Mouse (Mus musculus) heart, embryonic 10.5 days (tissue): ENCODE measurements around the gene Dync1i2. TPM values are rescaled to one million over a fixed set of nuclear protein-coding genes. Genes with fewer than 3 reads are reported as not detected.

Experiments used
- DNase-seq: peaks from one replicate; pipeline ENCODE4 v3.0.0-alpha.2; 2017; ENCODE audit warnings: low spot score
- H3K27ac ChIP-seq: fragments of 300-500 bp; sonication (generic); 2 replicates; pipeline ENCODE4 v1.5.1; 2016; ENCODE audit warnings: mild to moderate bottlenecking
- H3K27me3 ChIP-seq: fragments of 300-500 bp; sonication (generic); 2 replicates; pipeline ENCODE4 v1.6.1; 2016; ENCODE audit warnings: mild to moderate bottlenecking; ENCODE audit not compliant: poor library complexity, insufficient read depth, severe bottlenecking
- H3K36me3 ChIP-seq: fragments of 300-500 bp; sonication (generic); 2 replicates; pipeline ENCODE4 v1.6.1; 2016; ENCODE audit warnings: mild to moderate bottlenecking, moderate library complexity
- H3K4me1 ChIP-seq: fragments of 300-500 bp; sonication (generic); 2 replicates; pipeline ENCODE4 v1.6.1; 2016; ENCODE audit warnings: mild to moderate bottlenecking
- H3K4me3 ChIP-seq: fragments of 300-500 bp; sonication (generic); 2 replicates; pipeline ENCODE4 v1.5.1; 2016; ENCODE audit warnings: mild to moderate bottlenecking, moderate library complexity
- H3K9me3 ChIP-seq: fragments of 300-500 bp; sonication (generic); 2 replicates; pipeline ENCODE4 v1.6.1; 2016; ENCODE audit warnings: mild to moderate bottlenecking, moderate library complexity
- WGBS: fragments of 180-500 bp; shearing (Covaris S2); methylation state at CpG from one replicate; pipeline ENCODE4 v1.1.7; 2016; 5-methylcytosine and 5-hydroxymethylcytosine counted together
- polyA plus RNA-seq: library from polyadenylated mRNA; unstranded; fragments of >200 nt; fragmentation: Nextera tagmentation; extraction: Ambion mirVana; gene quantifications from 2 replicates; pipeline ENCODE4 v1.2.1, GENCODE M21; 2016

Dync1i2 gene
- polyA plus RNA-seq, 1 experiment from 2014 or later = 70.4 TPM

- H3K27ac ChIP-seq = no peak overlapping the region
- H3K4me1 ChIP-seq = peaks cover 10% of the 10 kb centered on the region; the same call in 1 of the 2 replicates
- no peaks in the 10 kb centered on the region for H3K9me3 ChIP-seq
- no peaks in the 10 kb centered on the region for H3K27me3 ChIP-seq
- H3K36me3 ChIP-seq = peaks cover 38% of the 10 kb centered on the region
- no peak overlapping the region for H3K4me3 ChIP-seq
- 79% methylated on average over 3 of the region's 3 CpGs for WGBS
- no peak for DNase-seq
Measured at GRCm38 (mm10) chr2:71293983-71294382, 82.5 kb downstream of the Dync1i2 start.

- no peaks in the 10 kb centered on the region for H3K27me3 ChIP-seq
- H3K9me3 ChIP-seq = no peaks in the 10 kb centered on the region
- no peak overlapping the region for H3K4me3 ChIP-seq
- no peak for DNase-seq
- 44% methylated on average over 7 of the region's 7 CpGs for WGBS
- peaks cover 10% of the 10 kb centered on the region; the same call in 1 of the 2 replicates for H3K4me1 ChIP-seq
- H3K36me3 ChIP-seq = peaks cover 38% of the 10 kb centered on the region
- H3K27ac ChIP-seq = no peak overlapping the region
Measured at GRCm38 (mm10) chr2:71294489-71294888, 83.0 kb downstream of the Dync1i2 start.

- no peak for DNase-seq
- 80% methylated on average over 12 of the region's 12 CpGs for WGBS
- peaks cover 36% of the 10 kb centered on the region; the same call in 1 of the 2 replicates for H3K36me3 ChIP-seq
- H3K27ac ChIP-seq = no peak overlapping the region
- H3K27me3 ChIP-seq = no peaks in the 10 kb centered on the region
- H3K9me3 ChIP-seq = no peaks in the 10 kb centered on the region
- no peak overlapping the region for H3K4me3 ChIP-seq
- H3K4me1 ChIP-seq = peaks cover 3% of the 10 kb centered on the region; the same call in 1 of the 2 replicates
Measured at GRCm38 (mm10) chr2:71295844-71296243, 84.3 kb downstream of the Dync1i2 start.

- Histone ChIP-seq H3K4me3 (no peak overlapping the region), H3K27me3 (no peaks in the 10 kb centered on the region), H3K4me1 (peaks cover 3% of the 10 kb centered on the region; the same call in 1 of the 2 replicates), H3K27ac (no peak overlapping the region), H3K9me3 (no peaks in the 10 kb centered on the region), H3K36me3 (peaks cover 36% of the 10 kb centered on the region; the same call in 1 of the 2 replicates)
- WGBS = 84% methylated on average over 1 of the region's 1 CpGs
- DNase-seq = no peak
Measured at GRCm38 (mm10) chr2:71297501-71297900, 86.0 kb downstream of the Dync1i2 start.

GRCm38 (mm10) chr2:71298729-71299128 is 87.2 kb downstream of the Dync1i2 start:
- no peak overlapping the region for H3K4me3 ChIP-seq
- H3K36me3 ChIP-seq = peaks cover 31% of the 10 kb centered on the region; the same call in 1 of the 2 replicates
- 95% methylated on average over 1 of the region's 1 CpGs for WGBS
- no peaks in the 10 kb centered on the region for H3K27me3 ChIP-seq
- no peaks in the 10 kb centered on the region for H3K9me3 ChIP-seq
- peaks cover 5% of the 10 kb centered on the region; the same call in 1 of the 2 replicates for H3K4me1 ChIP-seq
- DNase-seq = no peak
- no peak overlapping the region for H3K27ac ChIP-seq

- Histone ChIP-seq H3K36me3 (peaks cover 31% of the 10 kb centered on the region; the same call in 1 of the 2 replicates), H3K27me3 (no peaks in the 10 kb centered on the region), H3K4me3 (no peak overlapping the region), H3K27ac (no peak overlapping the region), H3K9me3 (no peaks in the 10 kb centered on the region), H3K4me1 (peaks cover 11% of the 10 kb centered on the region; the same call in 1 of the 2 replicates)
- DNase-seq = no peak
- 81% methylated on average over 3 of the region's 3 CpGs for WGBS
Measured at GRCm38 (mm10) chr2:71302156-71302663, 90.7 kb downstream of the Dync1i2 start.

- H3K4me1 ChIP-seq = peaks cover 10% of the 10 kb centered on the region; the same call in 1 of the 2 replicates
- no peak overlapping the region for H3K27ac ChIP-seq
- no peak for DNase-seq
- H3K27me3 ChIP-seq = no peaks in the 10 kb centered on the region
- peaks cover 28% of the 10 kb centered on the region for H3K36me3 ChIP-seq
- no peaks in the 10 kb centered on the region for H3K9me3 ChIP-seq
- H3K4me3 ChIP-seq = no peak overlapping the region
Measured at GRCm38 (mm10) chr2:71303221-71303620, 91.7 kb downstream of the Dync1i2 start.

- Histone ChIP-seq H3K9me3 (no peaks in the 10 kb centered on the region), H3K36me3 (peaks cover 30% of the 10 kb centered on the region), H3K4me1 (peaks cover 9% of the 10 kb centered on the region; the same call in 1 of the 2 replicates), H3K27me3 (no peaks in the 10 kb centered on the region), H3K4me3 (no peak overlapping the region), H3K27ac (no peak overlapping the region)
- DNase-seq = no peak
- WGBS = 51% methylated on average over 3 of the region's 3 CpGs
Measured at GRCm38 (mm10) chr2:71304821-71305220, 93.3 kb downstream of the Dync1i2 start.

- H3K27me3 ChIP-seq = no peaks in the 10 kb centered on the region
- peaks cover 41% of the 10 kb centered on the region for H3K36me3 ChIP-seq
- no peak overlapping the region for H3K4me3 ChIP-seq
- peaks cover 9% of the 10 kb centered on the region; the same call in 1 of the 2 replicates for H3K4me1 ChIP-seq
- H3K9me3 ChIP-seq = no peaks in the 10 kb centered on the region
- H3K27ac ChIP-seq = no peak overlapping the region
- DNase-seq = no peak
Measured at GRCm38 (mm10) chr2:71306357-71306756, 94.9 kb downstream of the Dync1i2 start.

GRCm38 (mm10) chr2:71309726-71310125 is 98.2 kb downstream of the Dync1i2 start:
- WGBS = 67% methylated on average over 2 of the region's 2 CpGs
- Histone ChIP-seq H3K4me3 (no peak overlapping the region), H3K4me1 (0 out of 2 replicates have a peak, but pooled peaks cover 4% of the 10 kb centered on the region), H3K9me3 (no peaks in the 10 kb centered on the region), H3K36me3 (peaks cover 62% of the 10 kb centered on the region), H3K27me3 (no peaks in the 10 kb centered on the region), H3K27ac (no peak overlapping the region)
- DNase-seq = no peak

- no peak overlapping the region for H3K27ac ChIP-seq
- H3K4me1 ChIP-seq = 0 out of 2 replicates have a peak, but pooled peaks cover 3% of the 10 kb centered on the region
- no peaks in the 10 kb centered on the region for H3K27me3 ChIP-seq
- H3K9me3 ChIP-seq = no peaks in the 10 kb centered on the region
- DNase-seq = no peak
- 72% methylated on average over 10 of the region's 10 CpGs for WGBS
- H3K4me3 ChIP-seq = no peak overlapping the region
- H3K36me3 ChIP-seq = peaks cover 65% of the 10 kb centered on the region
Measured at GRCm38 (mm10) chr2:71312067-71312466, 100.6 kb downstream of the Dync1i2 start.
